Mouse (Mus musculus) urinary bladder, postnatal 25 days (tissue): ENCODE results near the gene Il16.
"Not testable (repeated sequence)": the region's sequence is repeated elsewhere in the genome, so short reads cannot be mapped to it uniquely, and the experiment has no call there.

Experiments
- DNase-seq: peaks from one replicate; pipeline ENCODE4 v3.0.0; 2022; ENCODE audit warnings: low spot score

Il16 gene

GRCm38 (mm10) chr7:83735108-83735781, 10.3 kb downstream of the Il16 start:
- no peak for DNase-seq

GRCm38 (mm10) chr7:83734671-83735082, 10.8 kb downstream of the Il16 start:
- DNase-seq: no peak

GRCm38 (mm10) chr7:83734246-83734645, 11.3 kb downstream of the Il16 start:
- DNase-seq: no peak

- DNase-seq: no peak
Observed at GRCm38 (mm10) chr7:83732781-83733180, 12.7 kb downstream of the Il16 start.

GRCm38 (mm10) chr7:83731961-83732666, 13.4 kb downstream of the Il16 start:
- no peak for DNase-seq

GRCm38 (mm10) chr7:83731297-83731696, 14.2 kb downstream of the Il16 start:
- no peak for DNase-seq

GRCm38 (mm10) chr7:83726936-83727632, 18.4 kb downstream of the Il16 start:
- no peak for DNase-seq

- no peak for DNase-seq
Observed at GRCm38 (mm10) chr7:83725801-83726200, 19.7 kb downstream of the Il16 start.

GRCm38 (mm10) chr7:83724541-83724940, 21.0 kb downstream of the Il16 start:
- DNase-seq: no peak

- no peak for DNase-seq
Observed at GRCm38 (mm10) chr7:83723954-83724353, 21.6 kb downstream of the Il16 start.

GRCm38 (mm10) chr7:83723221-83723620, 22.3 kb downstream of the Il16 start:
- DNase-seq: no peak

- DNase-seq: no peak
Observed at GRCm38 (mm10) chr7:83722485-83722884, 23.0 kb downstream of the Il16 start.

GRCm38 (mm10) chr7:83720231-83720630, 25.3 kb downstream of the Il16 start:
- no peak for DNase-seq

- DNase-seq: no peak
Observed at GRCm38 (mm10) chr7:83717021-83717725, 28.4 kb downstream of the Il16 start.

GRCm38 (mm10) chr7:83713639-83714038, 31.9 kb downstream of the Il16 start:
- DNase-seq: no peak

- not testable (repeated sequence) for DNase-seq
Observed at GRCm38 (mm10) chr7:83711676-83712259, 33.8 kb downstream of the Il16 start.

GRCm38 (mm10) chr7:83703046-83703775, 42.3 kb downstream of the Il16 start:
- no peak for DNase-seq

GRCm38 (mm10) chr7:83699066-83699745, 46.3 kb downstream of the Il16 start:
- no peak for DNase-seq

GRCm38 (mm10) chr7:83695449-83696212, 49.9 kb downstream of the Il16 start:
- DNase-seq: no peak
